Mouse (Mus musculus) induced T-regulatory cell, adult 2 months (primary cell): Measurements from ENCODE around the gene Aldh1l2.

ENCODE experiments used
- DNase-seq: peaks from one replicate; pipeline ENCODE4 v3.0.0-alpha.2; 2012; ENCODE audit warnings: low read depth

The Aldh1l2 gene

GRCm38 (mm10) chr10:83457531-83457930 is 76.4 kb downstream of the Aldh1l2 start:
- DNase-seq: no peak

- no peak for DNase-seq
These were observed 85.4 kb downstream of the Aldh1l2 start for GRCm38 (mm10) chr10:83448582-83448981.
